In genomic region chr9:44799958-44800324, GRCm38 (mm10) we compare ENCODE assay signal across 8 mouse cellular contexts. TPM values are rescaled to one million over a fixed set of nuclear protein-coding genes. Genes with fewer than 3 reads are reported as not detected.
DNase-seq lines count a peak whose midpoint lies in the region; ATAC-seq and TF ChIP-seq lines count a peak whose summit lies in the region.

No protein-coding gene starts in this region.

- ATAC-seq in heart, embryonic 12.5 days (ENCODE audit: insufficient number of reproducible peaks, low FRiP score) = no peak
- no peak for ATAC-seq in G1E (ENCODE audit: extremely low read depth, insufficient number of reproducible peaks, low FRiP score, poor library complexity, severe bottlenecking)
- ATAC-seq in megakaryocyte, adult 5-6 weeks (ENCODE audit: poor library complexity, severe bottlenecking) = 0 out of 2 replicates have a peak, but pooled peaks have one; percentile 23
- ATAC-seq in inflammation-experienced regulatory T-cells, adult 6 months = no peak

- peaks cover 13% of the 10 kb centered on the region for H3K4me1 ChIP-seq in heart, embryonic 12.5 days (replicated peaks)
- peaks cover 26% of the 10 kb centered on the region for H3K4me1 ChIP-seq in G1E (ENCODE audit: insufficient read depth, low read depth, low read length)
- H3K4me1 ChIP-seq in hindbrain, embryonic 10.5 days (replicated peaks) = peaks cover 25% of the 10 kb centered on the region

- DNase-seq in heart, adult 18-20 months = no peak
- DNase-seq in G1E (ENCODE audit: low spot score) = no peak
- DNase-seq in hindbrain, embryonic 10.5 days (ENCODE audit: low spot score) = no peak
- no peak for DNase-seq in spleen, postnatal 36 days (ENCODE audit: low spot score in 2 of 2)
- no peak for DNase-seq in right cerebral cortex, postnatal 25 days

- peaks cover 4% of the 10 kb centered on the region for H3K36me3 ChIP-seq in heart, embryonic 12.5 days
- H3K36me3 ChIP-seq in G1E (replicated peaks) = peaks cover 10% of the 10 kb centered on the region
- peaks cover 5% of the 10 kb centered on the region for H3K36me3 ChIP-seq in hindbrain, embryonic 10.5 days

- no peak for TF ChIP-seq CTCF in G1E (IDR thresholded peaks at IDR 0.05; ENCODE audit: low read depth, low read length)

- no peaks in the 10 kb centered on the region for H3K9me3 ChIP-seq in heart, embryonic 12.5 days (replicated peaks)
- H3K9me3 ChIP-seq in G1E (replicated peaks) = no peaks in the 10 kb centered on the region
- no peaks in the 10 kb centered on the region for H3K9me3 ChIP-seq in hindbrain, embryonic 10.5 days

- peaks cover 30% of the 10 kb centered on the region for H3K27me3 ChIP-seq in heart, embryonic 12.5 days (replicated peaks)
- peaks cover 44% of the 10 kb centered on the region for H3K27me3 ChIP-seq in G1E (ENCODE audit: insufficient read depth, low read length)
- H3K27me3 ChIP-seq in hindbrain, embryonic 10.5 days (ENCODE audit: insufficient read depth, poor library complexity, severe bottlenecking) = peaks cover 54% of the 10 kb centered on the region

- H3K27ac ChIP-seq in heart, embryonic 12.5 days (ENCODE audit: poor library complexity, severe bottlenecking) = no peak overlapping the region
- H3K27ac ChIP-seq in hindbrain, embryonic 10.5 days = peak overlapping the region; percentile 87

- H3K4me2 ChIP-seq in heart, embryonic 12.5 days = peak overlapping the region; percentile 91

- peak overlapping the region; percentile 66 for H3K4me3 ChIP-seq in heart, embryonic 12.5 days
- peak overlapping the region; percentile 76 for H3K4me3 ChIP-seq in G1E (ENCODE audit: low read depth, low read length)
- H3K4me3 ChIP-seq in hindbrain, embryonic 10.5 days = peak overlapping the region; percentile 67

- WGBS in heart, embryonic 12.5 days = 45% methylated on average over 9 of the region's 9 CpGs
- 45% methylated on average over 9 of the region's 9 CpGs for WGBS in hindbrain, embryonic 10.5 days

- peak overlapping the region; percentile 77 for H3K9ac ChIP-seq in heart, embryonic 12.5 days

RNA-seq across cellular contexts. Expression of gene Tmem25, which starts 0.8 kb away (rescaled TPM):
- 2.2 and 2.4 TPM in 2 replicates for polyA plus RNA-seq in heart, embryonic 12.5 days (2016; fragmentation: Nextera tagmentation; extraction: Ambion mirVana)
- 10 to 100 TPM; 15.1 to 15.6 TPM for total RNA-seq in heart, adult 18-20 months (2021)
- total RNA-seq in G1E (2014; fragmentation: Nextera tagmentation) (not detected in 2 replicates), G1E (2017) (0.27 and 0.52 TPM in 2 replicates)
- 0.04 and 0.08 TPM in 2 replicates for polyA plus RNA-seq in G1E (2012)
- polyA plus RNA-seq in hindbrain, embryonic 10.5 days (2016; fragmentation: Nextera tagmentation; extraction: Ambion mirVana) = 2.6 and 3.2 TPM in 2 replicates
- 0.23 and 0.45 TPM in 2 replicates for total RNA-seq in megakaryocyte, adult 5-6 weeks (2015)
- 0.16 and 0.51 TPM in 2 replicates for total RNA-seq in megakaryocyte, adult 5-6 weeks (2017)
- polyA plus RNA-seq in inflammation-experienced regulatory T-cells, adult 6 months (2017; shearing (Covaris generic)) = under 1 TPM; 0.13 to 0.65 (median 0.46) TPM

RNA-seq across cellular contexts. Expression of gene Ttc36, which starts 2.9 kb away (rescaled TPM):
- not detected in 2 replicates for polyA plus RNA-seq in heart, embryonic 12.5 days (2016; fragmentation: Nextera tagmentation; extraction: Ambion mirVana)
- under 1 TPM; 0.72 to 0.80 TPM for total RNA-seq in heart, adult 18-20 months (2021)
- total RNA-seq in G1E (2014; fragmentation: Nextera tagmentation) (not detected in 2 replicates), G1E (2017) (0.76 TPM in 1 of 2 replicates, not detected in the other)
- polyA plus RNA-seq in G1E (2012) = 0.31 and 0.38 TPM in 2 replicates
- polyA plus RNA-seq in hindbrain, embryonic 10.5 days (2016; fragmentation: Nextera tagmentation; extraction: Ambion mirVana) = 0.75 TPM in 1 of 2 replicates, not detected in the other
- 0.18 and 0.65 TPM in 2 replicates for total RNA-seq in megakaryocyte, adult 5-6 weeks (2015)
- total RNA-seq in megakaryocyte, adult 5-6 weeks (2017) = not detected in 2 replicates
- not detected for polyA plus RNA-seq in inflammation-experienced regulatory T-cells, adult 6 months (2017; shearing (Covaris generic))

RNA-seq across cellular contexts. Expression of gene Ift46, which starts 32.2 kb away (rescaled TPM):
- 63.1 and 71.9 TPM in 2 replicates for polyA plus RNA-seq in heart, embryonic 12.5 days (2016; fragmentation: Nextera tagmentation; extraction: Ambion mirVana)
- total RNA-seq in heart, adult 18-20 months (2021) = 10 to 100 TPM; 18.1 to 29.7 TPM
- total RNA-seq in G1E (2014; fragmentation: Nextera tagmentation) (78.2 and 90.8 TPM in 2 replicates), G1E (2017) (32.5 and 32.8 TPM in 2 replicates)
- 1.6 and 1.8 TPM in 2 replicates for polyA plus RNA-seq in G1E (2012)
- polyA plus RNA-seq in hindbrain, embryonic 10.5 days (2016; fragmentation: Nextera tagmentation; extraction: Ambion mirVana) = 124 and 152 TPM in 2 replicates
- 38.5 and 53.7 TPM in 2 replicates for total RNA-seq in megakaryocyte, adult 5-6 weeks (2015)
- 27.6 and 40.8 TPM in 2 replicates for total RNA-seq in megakaryocyte, adult 5-6 weeks (2017)
- 10 to 100 TPM; 43.4 to 67.5 (median 47.3) TPM for polyA plus RNA-seq in inflammation-experienced regulatory T-cells, adult 6 months (2017; shearing (Covaris generic))

RNA-seq across cellular contexts. Expression of gene Arcn1, which starts 32.3 kb away (rescaled TPM):
- 151 and 160 TPM in 2 replicates for polyA plus RNA-seq in heart, embryonic 12.5 days (2016; fragmentation: Nextera tagmentation; extraction: Ambion mirVana)
- total RNA-seq in heart, adult 18-20 months (2021) = 10 to 100 TPM; 82.7 to 82.8 TPM
- 239 and 270 TPM in 2 replicates for total RNA-seq in G1E (2014; fragmentation: Nextera tagmentation)
- total RNA-seq in G1E (2017) = 124 and 134 TPM in 2 replicates
- 14.5 and 16.7 TPM in 2 replicates for polyA plus RNA-seq in G1E (2012)
- polyA plus RNA-seq in hindbrain, embryonic 10.5 days (2016; fragmentation: Nextera tagmentation; extraction: Ambion mirVana) = 154 and 170 TPM in 2 replicates
- 126 and 151 TPM in 2 replicates for total RNA-seq in megakaryocyte, adult 5-6 weeks (2015)
- total RNA-seq in megakaryocyte, adult 5-6 weeks (2017) = 165 and 172 TPM in 2 replicates
- 100 to 1,000 TPM in 1 of 3 experiments, 10 to 100 TPM in 2; 64.6 to 101 (median 67.3) TPM for polyA plus RNA-seq in inflammation-experienced regulatory T-cells, adult 6 months (2017; shearing (Covaris generic))

Comparison
In these comparisons a context has a peak if more than half of its experiments do, and no peak if none do; other contexts are left out.
1. RNA of gene Ift46, which starts 32.2 kb away (polyA plus RNA-seq): 124 to 152 TPM in hindbrain, embryonic 10.5 days, 63.1 to 71.9 TPM in heart, embryonic 12.5 days and 43.4 to 67.5 TPM in inflammation-experienced regulatory T-cells, adult 6 months; 1.6 to 1.8 TPM in G1E; every median in the first group is over 10 times any median in the second.
2. Peak in every context shown above with its lines, with median percentiles within 50 percentile points of each other: H3K4me3 ChIP-seq.